Mouse (Mus musculus) hindlimb bud, embryonic 11.5 days (tissue): ENCODE data around the gene Rtp1.

Source experiments
- DNase-seq: peaks from one replicate; pipeline ENCODE4 v3.0.0-alpha.2; 2012; ENCODE audit warnings: low read depth, low spot score; ENCODE audit errors: extremely low spot score

Gene Rtp1

DNA sequence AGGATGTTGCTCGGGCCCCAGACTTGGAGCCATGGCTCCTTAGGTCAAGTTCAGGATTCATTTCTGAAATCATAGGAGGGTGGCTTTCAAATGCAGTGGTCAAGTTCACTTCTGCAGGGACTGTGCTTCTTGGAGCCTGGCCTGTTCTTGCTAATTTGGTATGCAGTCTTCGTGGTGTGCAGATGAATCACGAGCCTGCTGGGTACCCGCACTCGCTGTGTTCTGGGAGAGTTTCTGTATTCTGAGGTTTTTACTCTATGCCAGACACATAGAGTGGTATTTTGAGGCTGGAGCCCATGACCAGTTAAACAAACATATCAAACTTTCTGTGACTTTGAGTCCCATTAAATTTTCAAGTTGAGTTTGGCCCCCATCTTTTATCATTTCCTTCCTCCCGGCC is 25.4 kb downstream of the Rtp1 start:
- DNase-seq: no peak

- no peak for DNase-seq
Observed at GRCm38 (mm10) chr16:23456534-23456933, 27.6 kb downstream of the Rtp1 start.

DNA sequence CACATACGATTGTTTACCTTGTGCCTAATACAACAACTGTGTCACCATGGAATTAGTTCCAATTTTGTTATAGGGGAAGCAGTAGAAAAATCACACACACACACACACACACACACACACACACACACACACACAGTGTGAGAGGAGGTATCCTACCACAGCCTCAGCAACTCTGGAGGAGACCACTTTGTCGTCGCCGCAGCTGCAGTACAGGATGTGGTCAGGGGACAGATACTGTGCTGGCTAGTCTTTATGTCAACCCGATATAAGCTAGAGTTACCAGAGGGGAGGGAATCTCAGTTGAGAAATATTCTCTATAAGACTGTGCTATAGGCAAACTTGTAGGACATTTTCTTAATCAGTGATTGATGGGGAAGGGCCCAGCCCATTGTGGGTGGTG is 28.4 kb downstream of the Rtp1 start:
- DNase-seq: no peak

- no peak for DNase-seq
Observed at GRCm38 (mm10) chr16:23458906-23459588, 30.1 kb downstream of the Rtp1 start.

GRCm38 (mm10) chr16:23463671-23464347 is 34.9 kb downstream of the Rtp1 start:
- no peak for DNase-seq

GRCm38 (mm10) chr16:23471551-23471950 is 42.6 kb downstream of the Rtp1 start:
- DNase-seq: no peak

GRCm38 (mm10) chr16:23472046-23472445 is 43.1 kb downstream of the Rtp1 start:
- no peak for DNase-seq

DNA sequence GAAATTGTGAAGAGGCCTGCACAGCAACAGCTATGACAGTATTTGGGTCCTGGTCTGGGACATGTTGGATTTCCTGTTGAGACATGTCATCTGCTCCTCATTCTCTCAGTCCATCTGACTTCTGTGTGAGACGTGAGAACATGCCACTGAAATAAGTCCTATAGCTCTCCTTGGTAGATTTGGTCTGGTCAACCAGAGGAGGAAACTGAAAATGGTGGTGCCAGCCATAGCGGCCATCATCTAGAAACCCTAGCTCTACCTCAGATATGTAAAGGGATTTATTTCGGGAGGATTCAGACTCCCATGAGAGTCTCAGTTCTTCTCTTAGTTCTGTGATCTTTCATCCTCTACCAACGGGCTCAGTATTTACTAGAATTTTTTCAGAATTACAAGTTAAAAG is 46.7 kb downstream of the Rtp1 start:
- no peak for DNase-seq

DNA sequence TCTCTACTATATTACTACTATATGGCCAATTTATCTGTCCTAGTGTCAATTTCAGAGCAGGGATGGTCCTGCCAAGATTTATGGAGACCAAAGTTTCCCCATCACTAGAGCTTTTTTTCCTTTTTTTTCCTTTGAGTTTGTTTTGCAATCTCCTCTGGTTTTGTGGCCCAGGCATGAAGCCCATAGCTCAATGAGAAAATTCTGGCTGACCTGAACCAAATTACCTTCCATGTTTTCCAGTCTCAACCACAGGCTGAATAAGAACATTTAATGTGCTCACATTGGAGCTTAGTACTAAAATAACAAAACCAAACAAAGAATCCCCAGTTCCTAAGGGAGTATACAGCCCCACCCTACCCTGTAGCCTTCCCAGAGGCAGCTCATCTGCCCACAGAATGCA is 47.7 kb downstream of the Rtp1 start:
- no peak for DNase-seq

DNA sequence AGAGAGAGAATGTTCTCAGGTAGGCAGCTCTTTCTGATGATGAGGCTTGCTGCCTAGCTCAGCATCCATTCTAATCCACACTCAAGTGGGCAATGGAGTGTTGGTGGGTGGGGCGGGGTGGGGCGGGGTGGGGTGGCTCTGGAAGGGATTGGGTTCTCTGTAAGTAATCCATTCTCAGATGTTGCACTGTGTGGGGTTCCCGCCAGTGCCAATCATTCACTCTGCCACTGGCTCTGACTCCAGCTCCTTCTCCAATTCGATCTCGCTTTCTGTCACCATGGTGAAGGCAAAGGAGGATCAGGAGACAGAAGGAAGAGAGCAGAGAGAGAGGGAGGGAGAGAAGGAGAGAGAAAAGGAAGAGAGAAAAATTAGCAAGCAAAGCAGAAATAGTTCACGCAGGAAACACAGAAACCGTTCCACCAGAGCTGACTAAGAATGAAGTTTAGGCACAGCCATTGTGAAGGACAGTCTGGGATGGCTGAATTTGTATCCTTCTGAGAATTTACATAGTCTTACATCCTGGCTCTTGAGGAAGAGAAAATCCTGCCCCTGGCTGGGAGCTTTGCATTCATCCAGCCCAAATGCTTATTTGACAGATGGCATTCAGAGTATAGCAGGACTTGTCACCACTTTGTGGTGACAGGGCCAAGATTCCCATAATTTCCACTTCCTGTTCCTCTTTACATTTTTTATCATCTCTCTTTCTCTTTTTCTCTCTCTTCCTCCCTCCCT is 51.1 kb downstream of the Rtp1 start:
- no peak for DNase-seq

DNA sequence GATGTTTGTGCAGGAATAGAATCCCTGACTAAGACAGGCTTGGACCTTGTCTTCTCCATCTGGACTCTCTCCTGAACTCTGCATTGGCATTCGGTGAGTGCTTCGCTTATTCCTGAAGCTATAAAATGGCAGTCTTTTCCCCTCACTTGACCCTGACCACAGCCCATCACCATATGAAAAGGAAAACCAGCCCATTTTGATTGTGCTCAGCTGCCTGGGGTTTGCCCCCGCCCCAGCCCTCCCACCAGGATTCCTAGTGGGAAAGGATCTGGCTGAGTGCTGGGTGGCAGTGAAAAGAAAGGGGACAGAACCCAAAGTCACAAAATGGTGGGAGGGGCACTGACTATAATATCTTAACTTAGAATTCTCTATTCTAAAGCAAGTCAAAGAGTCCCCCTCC is 53.3 kb downstream of the Rtp1 start:
- DNase-seq: no peak

DNA sequence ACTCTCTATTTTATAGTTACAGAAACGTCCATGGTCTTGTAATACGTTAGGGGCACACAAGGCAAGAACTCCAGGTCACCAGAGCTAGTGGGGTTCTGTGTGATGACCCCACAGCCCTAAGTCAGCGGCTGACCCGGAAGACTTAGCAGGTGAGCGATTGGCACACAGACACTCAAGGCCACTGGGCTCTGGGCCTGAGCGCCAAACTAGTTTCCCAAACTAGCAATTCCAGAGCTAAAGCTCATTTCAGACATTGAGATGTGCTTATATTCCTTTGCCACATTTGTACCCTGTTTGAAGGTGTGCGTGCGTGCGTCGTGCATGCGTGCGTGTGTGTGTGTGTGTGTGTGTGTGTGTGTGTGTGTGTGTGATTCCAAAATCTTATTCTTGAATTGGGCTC is 53.9 kb downstream of the Rtp1 start:
- no peak for DNase-seq

DNA sequence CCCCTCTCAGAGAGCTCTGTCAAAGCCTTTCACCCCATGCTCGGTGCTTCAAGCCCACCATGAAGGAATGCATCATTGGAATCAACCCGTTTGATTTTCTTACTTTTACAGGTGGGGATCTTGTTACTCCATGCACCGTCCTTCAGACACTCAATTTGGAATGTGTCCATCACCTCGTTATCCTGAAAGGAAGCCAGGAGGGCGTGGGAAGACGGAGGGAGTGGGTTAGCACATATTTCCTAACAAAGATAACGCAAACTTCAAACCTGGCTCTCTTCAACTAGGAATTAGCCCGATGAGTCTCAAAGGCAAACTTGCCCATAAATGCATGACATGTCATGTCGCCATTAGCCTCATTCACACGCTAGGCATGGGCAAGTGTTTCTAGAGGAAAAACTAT is 54.4 kb downstream of the Rtp1 start:
- DNase-seq: no peak
